Mouse (Mus musculus) WW6 (cell line): ENCODE measurements at regions not wholly inside any gene's neighbourhood (a gene's known extent, or its start where the extent isn't known, plus 50 kb on each side); places are given as distances from the start of the nearest gene placed in this dataset.

Experiments used
- DNase-seq: peaks from one replicate; pipeline ENCODE4 v3.0.0-alpha.2; 2013; ENCODE audit warnings: low read depth, low spot score

GRCm38 (mm10) chr19:36229941-36230340 lies 110.0 kb upstream of the Ankrd1 start:
- DNase-seq = no peak

GRCm38 (mm10) chr19:36235131-36235530 lies 113.0 kb upstream of the Pcgf5 start:
- no peak for DNase-seq

- no peak for DNase-seq
These were observed 111.3 kb upstream of the Pcgf5 start for GRCm38 (mm10) chr19:36236576-36237345.

- DNase-seq = no peak
These were observed 110.4 kb upstream of the Pcgf5 start for GRCm38 (mm10) chr19:36237751-36238150.

- no peak for DNase-seq
These were observed 109.6 kb upstream of the Pcgf5 start for GRCm38 (mm10) chr19:36238536-36238935.

- no peak for DNase-seq
These were observed 105.7 kb upstream of the Pcgf5 start for GRCm38 (mm10) chr19:36242396-36242795.

GRCm38 (mm10) chr19:36242946-36243345 lies 105.2 kb upstream of the Pcgf5 start:
- no peak for DNase-seq

GRCm38 (mm10) chr19:36252522-36252921 lies 95.6 kb upstream of the Pcgf5 start:
- no peak for DNase-seq

GRCm38 (mm10) chr19:36257748-36258538 lies 90.2 kb upstream of the Pcgf5 start:
- no peak for DNase-seq

GRCm38 (mm10) chr19:36261819-36262218 lies 86.3 kb upstream of the Pcgf5 start:
- DNase-seq = no peak

- DNase-seq = no peak
These were observed 84.2 kb upstream of the Pcgf5 start for GRCm38 (mm10) chr19:36263923-36264322.

GRCm38 (mm10) chr19:36264397-36264796 lies 83.7 kb upstream of the Pcgf5 start:
- DNase-seq = no peak

GRCm38 (mm10) chr19:36265276-36265675 lies 82.8 kb upstream of the Pcgf5 start:
- no peak for DNase-seq

GRCm38 (mm10) chr19:36266346-36266745 lies 81.8 kb upstream of the Pcgf5 start:
- no peak for DNase-seq

- DNase-seq = no peak
These were observed 74.6 kb upstream of the Pcgf5 start for GRCm38 (mm10) chr19:36273466-36273865.

GRCm38 (mm10) chr19:36285465-36285864 lies 62.6 kb upstream of the Pcgf5 start:
- DNase-seq = no peak

GRCm38 (mm10) chr19:36290778-36291177 lies 57.3 kb upstream of the Pcgf5 start:
- no peak for DNase-seq

GRCm38 (mm10) chr19:36293177-36293969 lies 54.7 kb upstream of the Pcgf5 start:
- DNase-seq = no peak
